Mouse (Mus musculus): ENCODE measurements around the gene Ramp2. TPM values are rescaled to one million over a fixed set of nuclear protein-coding genes. Genes with fewer than 3 reads are reported as not detected.

Ramp2 gene
- polyA plus RNA-seq, 1 experiment: 52.7 TPM

GRCm38 (mm10) chr11:101287306-101287705 lies 41.5 kb downstream of the Ramp2 start:
- Histone ChIP-seq H3K27me3 (ENCODE audit: control insufficient read depth, insufficient read depth, low read length) (no peaks in the 10 kb centered on the region), H3K27ac (ENCODE audit: insufficient read depth, low read length) (no peak overlapping the region), H3K4me1 (ENCODE audit: control insufficient read depth, insufficient read depth, low read length) (no peaks in the 10 kb centered on the region), H3K4me3 (replicated peaks; ENCODE audit: insufficient read depth, low read depth, low read length) (no peak overlapping the region)
- DNase-seq: no peak
- TF ChIP-seq POLR2A (IDR thresholded peaks at IDR 0.05; ENCODE audit: borderline replicate concordance, insufficient read depth, low read length): no peak
- WGBS: 84% methylated on average over 9 of the region's 9 CpGs

- no peak for TF ChIP-seq CTCF (IDR thresholded peaks at IDR 0.05; ENCODE audit: borderline replicate concordance, insufficient read depth, low read depth, low read length)
- TF ChIP-seq POLR2A (IDR thresholded peaks at IDR 0.05; ENCODE audit: borderline replicate concordance, insufficient read depth, low read length): no peak
- 83% methylated on average over 8 of the region's 8 CpGs for WGBS
- H3K4me1 ChIP-seq (ENCODE audit: control insufficient read depth, insufficient read depth, low read length): no peaks in the 10 kb centered on the region
- no peak for DNase-seq
- no peak overlapping the region for H3K4me3 ChIP-seq (replicated peaks; ENCODE audit: insufficient read depth, low read depth, low read length)
- no peak overlapping the region for H3K27ac ChIP-seq (ENCODE audit: insufficient read depth, low read length)
- H3K27me3 ChIP-seq (ENCODE audit: control insufficient read depth, insufficient read depth, low read length): no peaks in the 10 kb centered on the region
Measured at GRCm38 (mm10) chr11:101291231-101291630, 45.4 kb downstream of the Ramp2 start.

GRCm38 (mm10) chr11:101295191-101295590 lies 49.4 kb downstream of the Ramp2 start:
- TF ChIP-seq POLR2A (IDR thresholded peaks at IDR 0.05; ENCODE audit: borderline replicate concordance, insufficient read depth, low read length): no peak
- TF ChIP-seq CTCF (IDR thresholded peaks at IDR 0.05; ENCODE audit: borderline replicate concordance, insufficient read depth, low read depth, low read length): no peak
- WGBS: 74% methylated on average over 8 of the region's 8 CpGs
- Histone ChIP-seq H3K27ac (ENCODE audit: insufficient read depth, low read length) (no peak overlapping the region), H3K4me1 (ENCODE audit: control insufficient read depth, insufficient read depth, low read length) (no peaks in the 10 kb centered on the region), H3K4me3 (replicated peaks; ENCODE audit: insufficient read depth, low read depth, low read length) (no peak overlapping the region), H3K27me3 (ENCODE audit: control insufficient read depth, insufficient read depth, low read length) (no peaks in the 10 kb centered on the region)
- DNase-seq: no peak

GRCm38 (mm10) chr11:101300881-101301280 lies 55.1 kb downstream of the Ramp2 start:
- H3K27ac ChIP-seq (ENCODE audit: insufficient read depth, low read length): no peak overlapping the region
- DNase-seq: no peak
- WGBS: 65% methylated on average over 7 of the region's 7 CpGs

GRCm38 (mm10) chr11:101301299-101302003 lies 55.6 kb downstream of the Ramp2 start:
- 0 out of 2 replicates have a peak overlapping the region, but pooled peaks have one; percentile 24 for H3K27ac ChIP-seq (ENCODE audit: insufficient read depth, low read length)
- peaks cover 6% of the 10 kb centered on the region for H3K4me1 ChIP-seq (ENCODE audit: control insufficient read depth, insufficient read depth, low read length)
- H3K4me3 ChIP-seq (replicated peaks; ENCODE audit: insufficient read depth, low read depth, low read length): peak overlapping the region; percentile 71
- no peak for DNase-seq
- H3K27me3 ChIP-seq (ENCODE audit: control insufficient read depth, insufficient read depth, low read length): no peaks in the 10 kb centered on the region
- WGBS: 12% methylated on average over 26 of the region's 26 CpGs
- TF ChIP-seq POLR2A (IDR thresholded peaks at IDR 0.05; ENCODE audit: borderline replicate concordance, insufficient read depth, low read length): no peak
- no peak for TF ChIP-seq CTCF (IDR thresholded peaks at IDR 0.05; ENCODE audit: borderline replicate concordance, insufficient read depth, low read depth, low read length)

More at GRCm38 (mm10) chr11:101300881-101301280, 55.1 kb downstream of the Ramp2 start:
- H3K4me1 ChIP-seq (ENCODE audit: control insufficient read depth, insufficient read depth, low read length): peaks cover 6% of the 10 kb centered on the region
- no peaks in the 10 kb centered on the region for H3K27me3 ChIP-seq (ENCODE audit: control insufficient read depth, insufficient read depth, low read length)
- no peak for TF ChIP-seq POLR2A (IDR thresholded peaks at IDR 0.05; ENCODE audit: borderline replicate concordance, insufficient read depth, low read length)
- TF ChIP-seq CTCF (IDR thresholded peaks at IDR 0.05; ENCODE audit: borderline replicate concordance, insufficient read depth, low read depth, low read length): no peak
- H3K4me3 ChIP-seq (replicated peaks; ENCODE audit: insufficient read depth, low read depth, low read length): peak overlapping the region; percentile 28

- H3K27ac ChIP-seq (ENCODE audit: insufficient read depth, low read length): 0 out of 2 replicates have a peak within 1 kb of the TSS, but pooled peaks have one; percentile 24
- H3K4me1 ChIP-seq (ENCODE audit: control insufficient read depth, insufficient read depth, low read length): peaks cover 6% of the 10 kb centered on the region
- TF ChIP-seq CTCF (IDR thresholded peaks at IDR 0.05; ENCODE audit: borderline replicate concordance, insufficient read depth, low read depth, low read length) (peak; percentile 90), POLR2A (IDR thresholded peaks at IDR 0.05; ENCODE audit: borderline replicate concordance, insufficient read depth, low read length) (peak; percentile 63; the same call in 1 of the 2 replicates)
- H3K27me3 ChIP-seq (ENCODE audit: control insufficient read depth, insufficient read depth, low read length): no peaks in the 10 kb centered on the region
- H3K4me3 ChIP-seq (replicated peaks; ENCODE audit: insufficient read depth, low read depth, low read length): peak within 1 kb of the TSS; percentile 71
- 6% methylated on average over 39 of the region's 39 CpGs for WGBS
- peak; percentile 94 to 97 for DNase-seq
Measured at GRCm38 (mm10) chr11:101302004-101302798, 56.4 kb downstream of the Ramp2 start, which contains the start of gene Becn1. TSS of gene Becn1 (minus strand) at chr11:101302286.

GRCm38 (mm10) chr11:101307744-101308143 lies 61.9 kb downstream of the Ramp2 start:
- TF ChIP-seq CTCF (IDR thresholded peaks at IDR 0.05; ENCODE audit: borderline replicate concordance, insufficient read depth, low read depth, low read length) (no peak), POLR2A (IDR thresholded peaks at IDR 0.05; ENCODE audit: borderline replicate concordance, insufficient read depth, low read length) (no peak)
- no peaks in the 10 kb centered on the region for H3K4me1 ChIP-seq (ENCODE audit: control insufficient read depth, insufficient read depth, low read length)
- no peak overlapping the region for H3K4me3 ChIP-seq (replicated peaks; ENCODE audit: insufficient read depth, low read depth, low read length)
- no peaks in the 10 kb centered on the region for H3K27me3 ChIP-seq (ENCODE audit: control insufficient read depth, insufficient read depth, low read length)
- 39% methylated on average over 5 of the region's 5 CpGs for WGBS
- no peak overlapping the region for H3K27ac ChIP-seq (ENCODE audit: insufficient read depth, low read length)
- no peak for DNase-seq

Other genes starting within 250 kb of the Ramp2 start
- 294 and 298 TPM in 2 replicates for gene Atp6v0a1, start 236.6 kb upstream of the Ramp2 start, polyA plus RNA-seq (2012; rRNA removed)
- gene Naglu, start 176.0 kb upstream of the Ramp2 start, polyA plus RNA-seq (2012; rRNA removed): 12.7 and 15.8 TPM in 2 replicates
- 0.84 and 0.93 TPM in 2 replicates for gene Hsd17b1, start 167.6 kb upstream of the Ramp2 start, polyA plus RNA-seq (2012; rRNA removed)
- gene Coasy, start 163.5 kb upstream of the Ramp2 start, polyA plus RNA-seq (2012; rRNA removed): 34.1 and 36.7 TPM in 2 replicates
- gene Mlx, start 158.8 kb upstream of the Ramp2 start, polyA plus RNA-seq (2012; rRNA removed): 54.9 and 55.8 TPM in 2 replicates
- 4.7 and 5.3 TPM in 2 replicates for gene Psmc3ip, start 150.6 kb upstream of the Ramp2 start, polyA plus RNA-seq (2012; rRNA removed)
- 87.3 and 90.1 TPM in 2 replicates for gene Retreg3, start 126.1 kb upstream of the Ramp2 start, polyA plus RNA-seq (2012; rRNA removed)
- 39.1 and 39.3 TPM in 2 replicates for gene Tubg1, start 126.1 kb upstream of the Ramp2 start, polyA plus RNA-seq (2012; rRNA removed)
- gene Tubg2, start 90.1 kb upstream of the Ramp2 start, polyA plus RNA-seq (2012; rRNA removed): 44.3 and 47.8 TPM in 2 replicates
- 151 and 169 TPM in 2 replicates for gene Cntnap1, start 75.5 kb upstream of the Ramp2 start, polyA plus RNA-seq (2012; rRNA removed)
- 67.6 and 71.0 TPM in 2 replicates for gene Plekhh3, start 74.7 kb upstream of the Ramp2 start, polyA plus RNA-seq (2012; rRNA removed)
- gene Ccr10, start 70.6 kb upstream of the Ramp2 start, polyA plus RNA-seq (2012; rRNA removed): 0.82 and 1.0 TPM in 2 replicates
- 64.4 and 70.7 TPM in 2 replicates for gene Ezh1, start 19.6 kb upstream of the Ramp2 start, polyA plus RNA-seq (2012; rRNA removed)
- gene Vps25, start 7.7 kb downstream of the Ramp2 start, polyA plus RNA-seq (2012; rRNA removed): 66.8 and 67.0 TPM in 2 replicates
- gene Wnk4, start 14.5 kb downstream of the Ramp2 start, polyA plus RNA-seq (2012; rRNA removed): 2.6 and 3.1 TPM in 2 replicates
- gene Cntd1, start 33.0 kb downstream of the Ramp2 start, polyA plus RNA-seq (2012; rRNA removed): 0.65 TPM in 2 replicates
- 174 and 218 TPM in 2 replicates for gene Coa3, start 33.1 kb downstream of the Ramp2 start, polyA plus RNA-seq (2012; rRNA removed)
- 122 and 132 TPM in 2 replicates for gene Becn1, start 56.3 kb downstream of the Ramp2 start, polyA plus RNA-seq (2012; rRNA removed)
- 98.4 and 100 TPM in 2 replicates for gene Psme3, start 70.2 kb downstream of the Ramp2 start, polyA plus RNA-seq (2012; rRNA removed)
- 2.9 and 3.0 TPM in 2 replicates for gene Aoc2, start 79.0 kb downstream of the Ramp2 start, polyA plus RNA-seq (2012; rRNA removed)
- gene Aoc3, start 84.6 kb downstream of the Ramp2 start, polyA plus RNA-seq (2012; rRNA removed): 0.75 and 0.76 TPM in 2 replicates
- gene G6pc, start 121.5 kb downstream of the Ramp2 start, polyA plus RNA-seq (2012; rRNA removed): 0.08 TPM in 1 of 2 replicates, not detected in the other
- gene Aarsd1, start 171.6 kb downstream of the Ramp2 start, polyA plus RNA-seq (2012; rRNA removed): 53.2 and 55.3 TPM in 2 replicates
- gene Gm27029, start 178.8 kb downstream of the Ramp2 start, polyA plus RNA-seq (2012; rRNA removed): 2.9 and 3.1 TPM in 2 replicates
- gene Rundc1, start 179.1 kb downstream of the Ramp2 start, polyA plus RNA-seq (2012; rRNA removed): 31.8 and 32.0 TPM in 2 replicates
- gene Ptges3l, start 179.3 kb downstream of the Ramp2 start, polyA plus RNA-seq (2012; rRNA removed): 1.2 and 1.8 TPM in 2 replicates
- 400 and 422 TPM in 2 replicates for gene Rpl27, start 196.3 kb downstream of the Ramp2 start, polyA plus RNA-seq (2012; rRNA removed)
- gene Ifi35, start 202.4 kb downstream of the Ramp2 start, polyA plus RNA-seq (2012; rRNA removed): 6.2 and 6.3 TPM in 2 replicates
- gene Rnd2, start 219.0 kb downstream of the Ramp2 start, polyA plus RNA-seq (2012; rRNA removed): 216 and 275 TPM in 2 replicates
- 44.6 and 49.2 TPM in 2 replicates for gene Vat1, start 220.2 kb downstream of the Ramp2 start, polyA plus RNA-seq (2012; rRNA removed)